Mouse (Mus musculus) Patski (cell line): ENCODE measurements around the gene Zfp663. TPM values are rescaled to one million over a fixed set of nuclear protein-coding genes. Genes with fewer than 3 reads are reported as not detected.

Experiments used
- ATAC-seq: fragments of 100-300 bp; one replicate; pipeline ENCODE4 v1.8.0; 2021
- CTCF ChIA-PET: fragments of 350-600 bp; sonication (Branson Sonifier 250); formaldehyde crosslinking; loops from one replicate; lab custom pipeline; 2022; ENCODE audit warnings: inconsistent platforms; lab: Charles Lee
- POLR2A ChIA-PET: fragments of 350-600 bp; sonication (Branson Sonifier 250); formaldehyde crosslinking; loops from one replicate; lab custom pipeline; 2022; ENCODE audit warnings: antibody characterized with exemption, inconsistent platforms; lab: Charles Lee
- DNase-seq: peaks from one replicate; pipeline ENCODE4 v3.0.0-alpha.2; 2011; ENCODE audit warnings: low read depth, low spot score
- H3K27me3 ChIP-seq: fragments of 371-371 bp; one replicate; pipeline ENCODE4 v1.5.1; 2021
- CTCF ChIP-seq: fragments of 100-300 bp; IDR thresholded peaks from one replicate; pipeline ENCODE4 v1.5.1; 2021
- in situ Hi-C: fragments of 300-500 bp; cut with MboI; formaldehyde crosslinking; loops from 3 replicates; pipeline ENCODE4 v1.11.1; 2018; ENCODE audit warnings: low pct_unique_long_range_greater_than_20kb, mixed read lengths
- polyA plus RNA-seq: library from polyadenylated mRNA; unstranded; gene quantifications from one replicate; pipeline ENCODE4 v1.2.3, GENCODE M21; 2021

The Zfp663 gene
- polyA plus RNA-seq, 1 experiment from 2014 or later, result not detected

DNA sequence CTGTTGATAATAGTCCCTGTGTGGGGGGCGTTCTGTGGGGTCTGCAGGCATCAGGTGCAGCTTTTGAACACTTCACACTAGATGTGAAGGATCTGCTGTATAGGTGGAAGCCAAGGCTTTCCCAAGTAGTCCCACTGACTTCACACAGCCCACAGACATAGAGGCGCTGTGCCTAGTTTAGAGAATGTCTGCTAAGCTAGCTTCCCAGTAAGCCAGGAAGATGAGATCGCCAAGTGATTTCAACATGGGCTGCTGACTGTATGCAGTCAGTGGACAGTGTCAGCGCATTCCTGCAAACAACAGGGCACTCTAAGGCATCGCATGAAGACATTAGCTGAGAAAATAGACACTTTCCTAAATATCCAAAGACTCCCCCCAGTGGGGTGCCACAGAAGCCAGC lies 6.9 kb upstream of the Zfp663 start:
- ChIA-PET CTCF (interaction anchor here (1.4 to 2.3 kb wide), 3 partner anchors 10 to 112 kb away, joined by 3 to 6 read pairs (median 5); no protein-coding TSS in a partner anchor), POLR2A (no interaction called here)
- no peak for DNase-seq
- H3K27me3 ChIP-seq, result no peaks in the 10 kb centered on the region
- ATAC-seq, result no peak
- in situ Hi-C loops, result no loop called here
- TF ChIP-seq CTCF, result no peak

DNA sequence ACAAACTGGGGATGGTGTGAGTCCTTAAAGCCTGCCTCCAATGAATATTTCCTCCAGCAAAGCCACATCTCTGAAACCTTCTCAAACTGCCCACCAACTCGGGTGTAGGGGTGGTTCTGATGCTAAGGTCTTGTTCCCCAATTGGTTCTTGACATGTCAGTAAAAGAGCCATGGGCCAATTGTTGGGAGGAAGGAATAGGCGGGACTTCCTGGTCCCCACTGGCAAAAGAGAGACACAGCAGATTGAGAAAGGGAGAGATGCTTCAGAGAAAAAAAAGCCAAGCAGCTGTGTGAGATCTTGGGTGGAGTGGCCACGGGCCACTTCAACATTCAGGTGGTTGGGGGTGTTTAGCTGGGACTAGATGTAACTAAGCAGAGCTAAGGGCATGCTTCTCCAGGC lies 2.5 kb upstream of the Zfp663 start:
- CTCF ChIA-PET, result no interaction called here
- DNase-seq, result no peak
- peaks cover 3% of the 10 kb centered on the region for H3K27me3 ChIP-seq
- POLR2A ChIA-PET, result no interaction called here
- no peak for TF ChIP-seq CTCF
- in situ Hi-C loops, result no loop called here
- no peak for ATAC-seq

DNA sequence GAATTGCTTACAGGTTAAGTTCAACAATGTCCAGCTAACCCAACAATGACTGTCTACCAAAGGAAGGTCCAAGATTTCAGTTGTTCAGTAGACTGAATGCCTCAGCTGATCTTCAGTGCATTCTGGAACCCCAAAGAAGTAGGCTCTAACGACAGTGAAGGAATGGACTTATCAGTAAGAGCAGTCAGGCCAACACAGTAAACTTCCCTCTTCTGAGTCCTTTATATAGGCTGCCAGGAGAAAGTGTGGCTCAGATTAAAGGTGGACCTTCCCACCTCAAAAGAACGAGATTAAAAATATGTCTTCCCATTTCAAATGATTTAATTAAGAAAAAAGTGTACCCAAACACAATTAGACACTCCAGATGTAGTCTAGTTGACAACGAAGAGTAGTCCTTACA lies 1.8 kb upstream of the Zfp663 start:
- H3K27me3 ChIP-seq, result peaks cover 3% of the 10 kb centered on the region
- TF ChIP-seq CTCF, result no peak
- ChIA-PET CTCF (no interaction called here), POLR2A (no interaction called here)
- DNase-seq (no peak), ATAC-seq (no peak)
- in situ Hi-C loops, result no loop called here

DNA sequence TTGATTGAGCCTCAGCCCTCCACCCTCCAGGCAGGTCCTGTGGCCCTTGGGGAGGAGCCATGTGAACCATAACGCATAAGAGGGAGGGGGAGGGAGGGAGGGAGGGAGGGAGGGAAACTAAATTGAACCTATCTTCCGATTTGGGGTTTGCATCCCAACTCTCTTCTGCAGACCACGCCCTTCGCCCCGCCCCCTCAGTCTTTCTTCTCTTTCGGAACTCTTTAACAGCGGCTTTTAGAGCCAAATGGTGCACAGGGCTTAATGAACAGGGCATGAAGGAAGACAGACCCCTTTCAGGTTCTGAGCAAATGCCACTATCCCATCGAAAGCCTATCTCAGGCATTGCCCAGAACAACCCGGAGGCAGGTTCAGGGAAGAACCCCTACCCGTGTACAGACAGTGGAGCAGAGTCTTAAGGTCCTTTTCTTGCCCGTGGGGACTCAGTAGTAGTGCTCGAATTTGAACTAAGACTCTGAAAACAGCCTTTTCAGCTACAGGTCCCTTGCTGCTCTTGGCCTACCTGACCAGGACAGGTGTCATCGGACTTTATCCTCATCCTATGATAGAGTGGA lies 575 bp downstream of the Zfp663 start:
- in situ Hi-C loops, result loop anchor here (10.0 kb wide), 1 partner anchor 413 kb away; no protein-coding TSS in a partner anchor
- TF ChIP-seq CTCF, result no peak
- ATAC-seq (no peak), DNase-seq (no peak)
- ChIA-PET POLR2A (no interaction called here), CTCF (no interaction called here)
- H3K27me3 ChIP-seq, result peaks cover 3% of the 10 kb centered on the region

DNA sequence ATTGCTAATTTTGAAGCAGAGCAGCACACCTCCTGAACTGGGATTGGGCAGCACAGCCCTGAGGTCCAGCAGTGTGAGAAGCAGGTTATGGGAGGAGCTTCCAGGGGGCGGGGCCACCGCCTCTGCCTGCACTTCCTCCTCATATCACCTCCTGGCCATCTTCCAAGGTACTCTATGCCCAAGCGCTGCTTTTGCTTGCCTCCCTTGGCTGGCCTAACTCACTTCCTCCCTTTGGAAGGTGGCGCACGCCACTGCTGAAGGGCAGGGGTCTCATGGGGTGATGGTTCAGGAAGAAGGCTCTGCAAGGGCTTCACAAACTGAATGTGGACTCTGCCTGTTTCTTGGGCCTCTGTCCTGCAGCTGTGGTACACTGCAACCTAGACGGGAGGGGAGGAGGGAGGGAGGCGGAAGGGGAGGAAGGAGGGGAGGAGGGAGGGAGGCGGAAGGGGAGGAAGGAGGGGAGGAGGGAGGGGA lies 1.4 kb downstream of the Zfp663 start:
- in situ Hi-C loops, result loop anchor here (10.0 kb wide), 1 partner anchor 412 kb away; no protein-coding TSS in a partner anchor
- DNase-seq (no peak), ATAC-seq (no peak)
- ChIA-PET CTCF (no interaction called here), POLR2A (no interaction called here)
- H3K27me3 ChIP-seq, result peaks cover 3% of the 10 kb centered on the region
- TF ChIP-seq CTCF, result no peak

DNA sequence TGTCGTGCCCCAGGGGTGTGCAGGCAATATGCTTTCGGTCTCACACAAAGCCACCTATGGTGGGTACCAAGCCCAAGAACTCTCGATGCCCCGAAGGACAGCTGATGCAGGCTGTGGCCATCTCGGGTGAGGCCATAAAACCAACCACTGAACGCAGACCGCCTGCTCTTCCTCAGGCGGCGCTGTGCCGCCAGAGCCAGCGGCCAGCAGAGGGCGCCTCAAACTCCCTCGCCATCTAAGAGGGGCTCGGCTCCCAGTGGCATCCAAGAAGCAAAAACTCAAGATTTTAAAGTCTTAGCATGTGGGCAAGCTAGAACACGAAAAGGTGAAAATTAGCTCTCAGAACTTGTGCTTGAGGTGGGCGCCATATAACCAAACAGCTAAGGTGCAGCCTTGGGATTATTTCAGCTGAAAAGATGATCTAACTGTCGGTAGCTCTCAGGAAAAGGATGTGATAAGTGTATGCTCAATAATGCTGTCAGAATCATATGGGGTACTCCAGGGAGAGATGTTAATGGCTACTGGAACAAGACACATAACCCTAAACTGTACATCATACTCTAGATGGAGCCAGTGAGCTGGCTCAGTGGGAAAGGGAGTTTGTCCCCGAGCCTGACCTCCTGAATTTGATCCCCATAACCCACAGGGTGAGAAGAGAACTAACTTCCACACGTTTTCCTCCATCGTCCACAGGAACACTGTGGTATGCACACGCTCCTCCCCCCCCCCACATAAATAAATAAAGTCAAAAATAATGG lies 4.0 kb downstream of the Zfp663 start:
- peaks cover 3% of the 10 kb centered on the region for H3K27me3 ChIP-seq
- in situ Hi-C loops, result loop anchor here (5.0 to 10.0 kb wide), 2 partner anchors 292 to 410 kb away; no protein-coding TSS in a partner anchor
- POLR2A ChIA-PET, result no interaction called here
- peak; percentile 40 for ATAC-seq
- DNase-seq, result no peak
- peak; percentile 99 for TF ChIP-seq CTCF
- CTCF ChIA-PET, result interaction anchor here (0.9 to 2.8 kb wide), 10 partner anchors 10 to 293 kb away, joined by 3 to 11 read pairs (median 3); no protein-coding TSS in a partner anchor

DNA sequence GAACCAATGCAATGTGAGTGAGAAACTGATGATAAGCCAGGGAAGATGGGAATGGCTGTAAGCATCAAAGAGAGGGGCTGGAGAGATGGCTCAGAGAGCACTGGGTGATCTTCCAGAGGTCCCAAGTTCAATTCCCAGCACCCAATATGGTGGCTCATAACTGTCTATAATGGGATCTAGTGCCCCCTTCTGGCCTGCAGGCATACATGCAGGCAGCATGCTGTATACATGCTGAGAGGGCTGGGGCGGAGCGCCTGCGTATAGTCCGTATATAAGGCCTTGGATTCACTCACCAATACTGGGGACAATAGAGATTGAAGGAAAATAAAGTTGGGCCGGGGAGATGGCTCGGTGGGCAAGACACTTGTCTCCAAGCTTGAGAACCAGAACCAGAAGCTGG lies 5.2 kb downstream of the Zfp663 start:
- in situ Hi-C loops, result loop anchor here (5.0 to 10.0 kb wide), 2 partner anchors 291 to 408 kb away; no protein-coding TSS in a partner anchor
- TF ChIP-seq CTCF, result peak; percentile 24
- ChIA-PET CTCF (interaction anchor here (1.5 kb wide), 1 partner anchor 292 kb away, joined by 3 read pairs; no protein-coding TSS in a partner anchor), POLR2A (no interaction called here)
- ATAC-seq (no peak), DNase-seq (no peak)
- H3K27me3 ChIP-seq, result peaks cover under 1% of the 10 kb centered on the region

DNA sequence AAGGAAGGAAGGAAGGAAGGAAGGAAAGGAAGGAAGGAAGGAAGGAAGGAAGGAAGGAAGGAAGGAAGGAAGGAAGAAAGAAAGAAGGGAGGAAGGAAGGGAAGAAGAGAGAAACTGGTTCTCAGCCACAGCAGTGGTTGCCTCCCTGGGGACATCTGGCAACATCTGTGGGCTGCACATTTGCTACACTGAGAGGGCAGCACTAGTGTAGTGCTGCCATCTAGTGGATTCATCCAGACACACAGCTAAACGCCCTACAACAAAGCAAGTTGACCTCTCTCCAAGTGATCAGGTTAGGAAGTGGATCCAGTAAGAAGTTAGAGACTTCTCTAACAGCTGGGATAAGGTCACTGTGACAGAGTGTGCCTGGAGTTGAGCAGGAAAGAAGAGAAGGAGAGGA lies 7.7 kb downstream of the Zfp663 start:
- peak; percentile 85 for TF ChIP-seq CTCF
- ChIA-PET CTCF (interaction anchor here (1.2 kb wide), 1 partner anchor 14 kb away, joined by 3 read pairs; no protein-coding TSS in a partner anchor), POLR2A (no interaction called here)
- H3K27me3 ChIP-seq, result peaks cover 2% of the 10 kb centered on the region
- no peak for ATAC-seq
- in situ Hi-C loops, result loop anchor here (5.0 to 10.0 kb wide), 2 partner anchors 289 to 406 kb away; no protein-coding TSS in a partner anchor
- DNase-seq, result peak; percentile 19

DNA sequence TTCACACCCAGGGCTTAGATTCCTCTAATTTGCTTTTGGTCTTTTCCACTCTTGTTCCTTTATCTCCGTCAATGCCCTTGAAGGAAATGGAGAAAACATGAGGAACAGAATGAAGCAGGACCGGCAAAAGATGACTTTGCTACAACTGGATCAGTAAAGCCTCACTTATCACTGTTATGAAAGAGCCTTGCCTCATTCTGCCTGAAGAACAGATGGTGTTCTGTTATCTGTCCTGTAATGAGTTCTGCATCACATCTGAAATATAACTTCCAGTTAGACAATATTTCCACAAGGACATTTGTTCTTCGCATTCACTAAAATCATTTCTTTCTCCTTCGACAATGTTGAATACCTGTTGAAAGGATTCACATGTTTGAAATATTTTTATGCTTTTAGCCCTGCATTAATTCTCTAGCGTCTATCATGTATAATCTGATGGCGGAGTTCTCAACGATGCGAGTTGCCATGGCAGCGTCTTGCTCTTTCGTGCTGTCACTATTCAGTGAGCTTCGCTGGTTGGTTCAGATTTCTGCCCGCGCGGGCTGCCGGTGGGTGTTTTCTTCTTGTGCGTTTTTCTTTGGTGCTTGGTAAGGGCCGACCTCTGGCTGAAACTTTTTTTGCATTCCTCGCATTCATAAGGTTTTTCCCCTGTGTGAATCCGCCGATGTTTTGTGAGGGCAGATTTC lies 16.6 kb downstream of the Zfp663 start:
- ATAC-seq, result no peak
- TF ChIP-seq CTCF, result no peak
- DNase-seq, result no peak
- H3K27me3 ChIP-seq, result peaks cover 4% of the 10 kb centered on the region
- ChIA-PET CTCF (no interaction called here), POLR2A (no interaction called here)
- in situ Hi-C loops, result no loop called here

DNA sequence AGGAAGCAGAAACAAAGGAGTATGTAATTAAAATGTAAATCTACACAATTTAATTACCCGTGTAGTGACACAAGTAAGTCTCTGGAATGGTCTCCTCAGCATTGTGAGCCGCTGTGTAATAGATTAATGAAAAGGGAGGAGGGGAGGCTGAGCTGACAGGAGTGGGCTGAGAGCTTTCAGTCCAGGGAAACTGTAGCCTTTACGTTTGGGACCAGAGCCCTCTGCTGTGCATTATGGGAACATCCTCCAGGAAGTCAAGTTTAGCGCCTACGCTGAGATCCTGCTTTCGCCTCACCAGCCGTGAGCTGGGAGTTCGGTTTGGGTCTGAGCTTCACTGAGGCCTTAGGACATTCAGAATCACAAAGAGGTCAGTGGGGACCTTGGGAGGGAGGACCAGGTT lies 19.1 kb downstream of the Zfp663 start:
- POLR2A ChIA-PET, result interaction anchor here (0.7 kb wide), 1 partner anchor 340 kb away, joined by 4 read pairs; no protein-coding TSS in a partner anchor
- no peak for TF ChIP-seq CTCF
- peaks cover 4% of the 10 kb centered on the region for H3K27me3 ChIP-seq
- DNase-seq (no peak), ATAC-seq (no peak)
- CTCF ChIA-PET, result no interaction called here
- in situ Hi-C loops, result no loop called here
